In genomic region chr4:148056801-148057200, GRCm38 (mm10) we compare ENCODE assay signal across 11 mouse cellular contexts. TPM values are rescaled to one million over a fixed set of nuclear protein-coding genes. Genes with fewer than 3 reads are reported as not detected.
DNase-seq lines count a peak whose midpoint lies in the region; ATAC-seq and TF ChIP-seq lines count a peak whose summit lies in the region.
"Had no signal": no experiment of that assay in that cellular context is flagged by ENCODE, and none has a peak within 500 bp of the region (broad histone marks: within the 10 kb centered on the region; RNA-seq: fewer than 3 reads in every experiment).

No protein-coding gene starts in this region.

- intact Hi-C loops in gastrocnemius, postnatal 14 days (cut with DNase I; ENCODE audit: low total_unique reads): no loop called here

- DNase-seq in hindbrain, postnatal 0 days (ENCODE audit: low spot score): peak; percentile 25
- peak; percentile 88 for DNase-seq in gastrocnemius, postnatal 14 days
- peak; percentile 77 for DNase-seq in heart, postnatal 0 days (ENCODE audit: low spot score)
- DNase-seq in liver, embryonic 13.5 days: no peak
- no peak for DNase-seq in right cerebral cortex, adult 2 months (ENCODE audit: low spot score in 2 of 2)
- DNase-seq in neural tube, embryonic 10.5 days (ENCODE audit: extremely low spot score, low spot score): no peak

- H3K4me2 ChIP-seq in hindbrain, postnatal 0 days (ENCODE audit: low read depth, low read length): no peak overlapping the region
- no peak overlapping the region for H3K4me2 ChIP-seq in hindbrain, embryonic 12.5 days (replicated peaks)
- no peak overlapping the region for H3K4me2 ChIP-seq in heart, postnatal 0 days (ENCODE audit: low read depth, low read length)
- H3K4me2 ChIP-seq in liver, embryonic 13.5 days: no peak overlapping the region

- no peak overlapping the region for H3K27ac ChIP-seq in hindbrain, postnatal 0 days
- H3K27ac ChIP-seq in hindbrain, embryonic 12.5 days: no peak overlapping the region
- peak overlapping the region; percentile 90 for H3K27ac ChIP-seq in heart, postnatal 0 days (ENCODE audit: low read depth)
- peak overlapping the region; percentile 1 for H3K27ac ChIP-seq in liver, embryonic 13.5 days

- no peak for TF ChIP-seq CTCF in hindbrain, postnatal 0 days (IDR thresholded peaks at IDR 0.05; ENCODE audit: low read depth)
- peak; percentile 27; the same call in 1 of the 2 replicates for TF ChIP-seq CTCF in heart, postnatal 0 days (IDR thresholded peaks at IDR 0.05; ENCODE audit: low read depth)

- no peak overlapping the region for H3K4me3 ChIP-seq in hindbrain, postnatal 0 days (ENCODE audit: low read length)
- H3K4me3 ChIP-seq in hindbrain, embryonic 12.5 days: no peak overlapping the region
- no peak overlapping the region for H3K4me3 ChIP-seq in heart, postnatal 0 days (ENCODE audit: low read depth, low read length)
- H3K4me3 ChIP-seq in liver, embryonic 13.5 days (replicated peaks): no peak overlapping the region

- H3K36me3 ChIP-seq in hindbrain, postnatal 0 days (ENCODE audit: insufficient read depth, low read length): peaks cover 51% of the 10 kb centered on the region
- H3K36me3 ChIP-seq in hindbrain, embryonic 12.5 days: peaks cover 73% of the 10 kb centered on the region
- H3K36me3 ChIP-seq in heart, postnatal 0 days (replicated peaks; ENCODE audit: control insufficient read depth, insufficient read depth, low read length): peaks cover 66% of the 10 kb centered on the region
- H3K36me3 ChIP-seq in liver, embryonic 13.5 days: peaks cover 73% of the 10 kb centered on the region

- no peaks in the 10 kb centered on the region for H3K4me1 ChIP-seq in hindbrain, postnatal 0 days (ENCODE audit: insufficient read depth, low read length)
- no peaks in the 10 kb centered on the region for H3K4me1 ChIP-seq in hindbrain, embryonic 12.5 days
- H3K4me1 ChIP-seq in heart, postnatal 0 days (ENCODE audit: control insufficient read depth, insufficient read depth): peaks cover 23% of the 10 kb centered on the region; the same call in 1 of the 2 replicates
- H3K4me1 ChIP-seq in liver, embryonic 13.5 days (replicated peaks): peaks cover 29% of the 10 kb centered on the region

- no peak overlapping the region for H3K9ac ChIP-seq in hindbrain, postnatal 0 days (replicated peaks; ENCODE audit: low read length)
- H3K9ac ChIP-seq in hindbrain, embryonic 12.5 days: no peak overlapping the region
- 0 out of 2 replicates have a peak overlapping the region, but pooled peaks have one; percentile 9 for H3K9ac ChIP-seq in heart, postnatal 0 days (replicated peaks; ENCODE audit: low read depth, low read length)
- H3K9ac ChIP-seq in liver, embryonic 13.5 days: no peak overlapping the region

- 72% methylated on average over 4 of the region's 4 CpGs for WGBS in hindbrain, postnatal 0 days
- WGBS in hindbrain, embryonic 12.5 days: 88% methylated on average over 4 of the region's 4 CpGs
- WGBS in heart, postnatal 0 days: 39% methylated on average over 4 of the region's 4 CpGs
- 76% methylated on average over 4 of the region's 4 CpGs for WGBS in liver, embryonic 13.5 days (ENCODE audit: insufficient replicate concordance)

- ATAC-seq in hindbrain, postnatal 0 days: no peak
- no peak for ATAC-seq in hindbrain, embryonic 12.5 days (ENCODE audit: low FRiP score)
- peak; percentile 88 for ATAC-seq in heart, postnatal 0 days (ENCODE audit: insufficient read depth, low read depth)
- peak; percentile 37 for ATAC-seq in liver, embryonic 13.5 days (ENCODE audit: low read depth)

- TF ChIP-seq EP300 in heart, postnatal 0 days (IDR thresholded peaks at IDR 0.05; ENCODE audit: low read depth): peak; percentile 71

- H3K27me3 ChIP-seq in hindbrain, postnatal 0 days (ENCODE audit: insufficient read depth, low read length): no peaks in the 10 kb centered on the region
- no peaks in the 10 kb centered on the region for H3K27me3 ChIP-seq in hindbrain, embryonic 12.5 days
- H3K27me3 ChIP-seq in heart, postnatal 0 days (ENCODE audit: control insufficient read depth, insufficient read depth, low read length): no peaks in the 10 kb centered on the region
- H3K27me3 ChIP-seq in liver, embryonic 13.5 days: no peaks in the 10 kb centered on the region

- no peaks in the 10 kb centered on the region for H3K9me3 ChIP-seq in hindbrain, postnatal 0 days (ENCODE audit: low read length)
- H3K9me3 ChIP-seq in hindbrain, embryonic 12.5 days (replicated peaks): no peaks in the 10 kb centered on the region
- no peaks in the 10 kb centered on the region for H3K9me3 ChIP-seq in heart, postnatal 0 days (replicated peaks; ENCODE audit: control insufficient read depth, low read length)
- H3K9me3 ChIP-seq in liver, embryonic 13.5 days (replicated peaks): no peaks in the 10 kb centered on the region

RNA-seq across cellular contexts. Expression of gene Mthfr, which starts 17.9 kb away (rescaled TPM):
- 46.0 and 52.4 TPM in 2 replicates for total RNA-seq in hindbrain, postnatal 0 days (2014; rRNA removed)
- 9.3 and 10.6 TPM in 2 replicates for polyA plus RNA-seq in hindbrain, postnatal 0 days (2015; fragmentation: Nextera tagmentation; extraction: Ambion mirVana)
- polyA plus RNA-seq in hindbrain, embryonic 12.5 days (2016; fragmentation: Nextera tagmentation; extraction: Ambion mirVana): 34.5 and 34.9 TPM in 2 replicates
- total RNA-seq in gastrocnemius, postnatal 14 days (2021): 10 to 100 TPM; 12.0 to 12.3 TPM
- total RNA-seq in heart, postnatal 0 days (2014; rRNA removed; ENCODE audit: low replicate concordance): 29.2 and 37.6 TPM in 2 replicates
- 6.0 and 6.3 TPM in 2 replicates for polyA plus RNA-seq in heart, postnatal 0 days (2015; fragmentation: Nextera tagmentation; extraction: Ambion mirVana)
- polyA plus RNA-seq in liver, embryonic 13.5 days (2015; fragmentation: Nextera tagmentation; extraction: Ambion mirVana): 8.9 and 10.7 TPM in 2 replicates

RNA-seq across cellular contexts. Expression of gene Clcn6, which starts 18.2 kb away (rescaled TPM):
- total RNA-seq in hindbrain, postnatal 0 days (2014; rRNA removed): 58.6 and 60.7 TPM in 2 replicates
- 22.0 and 24.4 TPM in 2 replicates for polyA plus RNA-seq in hindbrain, postnatal 0 days (2015; fragmentation: Nextera tagmentation; extraction: Ambion mirVana)
- 27.5 and 28.7 TPM in 2 replicates for polyA plus RNA-seq in hindbrain, embryonic 12.5 days (2016; fragmentation: Nextera tagmentation; extraction: Ambion mirVana)
- total RNA-seq in gastrocnemius, postnatal 14 days (2021): 1 to 10 TPM; 4.7 to 5.4 TPM
- total RNA-seq in heart, postnatal 0 days (2014; rRNA removed; ENCODE audit: low replicate concordance): 14.7 and 16.3 TPM in 2 replicates
- 3.5 and 4.3 TPM in 2 replicates for polyA plus RNA-seq in heart, postnatal 0 days (2015; fragmentation: Nextera tagmentation; extraction: Ambion mirVana)
- 1.5 and 1.7 TPM in 2 replicates for polyA plus RNA-seq in liver, embryonic 13.5 days (2015; fragmentation: Nextera tagmentation; extraction: Ambion mirVana)

RNA-seq across cellular contexts. Expression of gene Agtrap, which starts 31.0 kb away (rescaled TPM):
- 6.2 and 7.6 TPM in 2 replicates for total RNA-seq in hindbrain, postnatal 0 days (2014; rRNA removed)
- 9.9 and 10.4 TPM in 2 replicates for polyA plus RNA-seq in hindbrain, postnatal 0 days (2015; fragmentation: Nextera tagmentation; extraction: Ambion mirVana)
- 10.3 and 11.9 TPM in 2 replicates for polyA plus RNA-seq in hindbrain, embryonic 12.5 days (2016; fragmentation: Nextera tagmentation; extraction: Ambion mirVana)
- total RNA-seq in gastrocnemius, postnatal 14 days (2021): 10 to 100 TPM; 12.3 to 14.7 TPM
- total RNA-seq in heart, postnatal 0 days (2014; rRNA removed; ENCODE audit: low replicate concordance): 21.2 and 31.4 TPM in 2 replicates
- polyA plus RNA-seq in heart, postnatal 0 days (2015; fragmentation: Nextera tagmentation; extraction: Ambion mirVana): 22.9 and 25.2 TPM in 2 replicates
- polyA plus RNA-seq in liver, embryonic 13.5 days (2015; fragmentation: Nextera tagmentation; extraction: Ambion mirVana): 11.2 and 11.7 TPM in 2 replicates

RNA-seq across cellular contexts. Expression of gene Nppa, which starts 56.3 kb away (rescaled TPM):
- 0.58 and 1.8 TPM in 2 replicates for total RNA-seq in hindbrain, postnatal 0 days (2014; rRNA removed)
- 2.0 and 2.6 TPM in 2 replicates for polyA plus RNA-seq in hindbrain, postnatal 0 days (2015; fragmentation: Nextera tagmentation; extraction: Ambion mirVana)
- polyA plus RNA-seq in hindbrain, embryonic 12.5 days (2016; fragmentation: Nextera tagmentation; extraction: Ambion mirVana): 1.6 and 1.9 TPM in 2 replicates
- total RNA-seq in gastrocnemius, postnatal 14 days (2021): not detected
- 2,556 and 3,370 TPM in 2 replicates for total RNA-seq in heart, postnatal 0 days (2014; rRNA removed; ENCODE audit: low replicate concordance)
- 9,636 and 10,119 TPM in 2 replicates for polyA plus RNA-seq in heart, postnatal 0 days (2015; fragmentation: Nextera tagmentation; extraction: Ambion mirVana)
- polyA plus RNA-seq in liver, embryonic 13.5 days (2015; fragmentation: Nextera tagmentation; extraction: Ambion mirVana): 0.48 and 5.6 TPM in 2 replicates
- total RNA-seq: common myeloid progenitor, adult 5-6 weeks; ES-E14; granulocyte monocyte progenitor cell, adult 5-6 weeks; layer of hippocampus, postnatal 25 days had no signal

Comparison
In these comparisons a context has a peak if more than half of its experiments do, and no peak if none do; other contexts are left out.
1. ATAC-seq: peak in heart, postnatal 0 days (single experiment) and liver, embryonic 13.5 days (single experiment); none in hindbrain, postnatal 0 days (single experiment) and hindbrain, embryonic 12.5 days (single experiment).
2. DNase-seq: peak in hindbrain, postnatal 0 days (single experiment), gastrocnemius, postnatal 14 days (single experiment) and heart, postnatal 0 days (single experiment); none in liver, embryonic 13.5 days (single experiment), right cerebral cortex, adult 2 months (0 of 2) and neural tube, embryonic 10.5 days (single experiment).
3. H3K27ac ChIP-seq: peak in heart, postnatal 0 days (single experiment) and liver, embryonic 13.5 days (single experiment); none in hindbrain, postnatal 0 days (single experiment) and hindbrain, embryonic 12.5 days (single experiment).